Mouse (Mus musculus): ENCODE measurements around the gene Gm21797. TPM values are rescaled to one million over a fixed set of nuclear protein-coding genes. Genes with fewer than 3 reads are reported as not detected.
"Not testable (repeated sequence)": the region's sequence is repeated elsewhere in the genome, so short reads cannot be mapped to it uniquely, and the experiment has no call there.

The Gm21797 gene
- not detected in 2 replicates for polyA plus RNA-seq (2012; rRNA removed)

DNA sequence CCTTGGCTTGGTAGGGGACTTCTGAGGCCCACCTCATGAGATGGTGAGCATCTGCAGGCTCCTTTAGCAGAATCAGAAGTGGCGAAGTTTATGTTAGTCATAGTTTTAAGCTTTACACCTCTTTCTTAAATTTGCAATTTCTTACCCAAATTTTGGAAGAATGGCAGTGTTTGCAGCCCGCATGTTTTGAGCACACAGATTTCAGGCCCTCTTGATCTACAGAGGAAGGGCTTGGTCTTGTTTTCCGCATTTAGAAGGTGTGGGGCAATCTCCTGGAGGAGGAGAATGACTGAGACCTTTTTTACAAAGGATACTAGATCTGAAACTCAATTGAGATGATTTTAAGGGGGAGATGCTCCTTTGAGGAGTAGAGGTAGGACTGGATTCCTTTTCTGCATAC lies at the start of gene Gm21797:
Gm21797 (minus strand) TSS at position 101 of the 400 bp plus-strand sequence.
- H3K4me3 ChIP-seq (ENCODE audit: insufficient read depth, low read depth, low read length); H3K4me1 ChIP-seq (ENCODE audit: control insufficient read depth, insufficient read depth, low read length); DNase-seq; H3K27me3 ChIP-seq (replicated peaks; ENCODE audit: control insufficient read depth, insufficient read depth, low read length); H3K36me3 ChIP-seq (ENCODE audit: control insufficient read depth, insufficient read depth, low read length); H3K27ac ChIP-seq (ENCODE audit: insufficient read depth, low read depth, low read length): not testable (repeated sequence)
- no CpG with 5 or more reads among the region's 3 CpGs for WGBS

DNA sequence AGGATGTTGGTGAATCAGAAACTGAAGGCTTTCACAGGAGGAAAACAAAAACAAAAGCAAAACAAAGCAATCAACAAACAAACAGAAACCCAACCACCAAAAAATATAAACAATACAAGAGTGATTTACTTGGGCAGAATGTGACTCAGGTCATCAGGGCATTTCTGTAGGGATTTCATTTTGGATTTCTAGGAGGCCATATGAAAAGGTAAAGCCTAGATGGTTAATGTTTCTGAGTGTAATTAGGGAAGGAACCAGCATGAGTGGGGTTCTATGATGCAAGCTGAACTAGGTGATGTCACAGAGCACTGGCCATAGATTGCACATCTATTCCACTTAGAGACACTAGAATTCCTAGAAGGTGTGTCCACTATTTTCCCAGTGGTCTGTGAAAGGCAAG lies 29.0 kb upstream of the Gm21797 start, which contains the start of gene Gm20795:
Gm20795 (plus strand) TSS at position 301 of the 400 bp plus-strand sequence.
- not testable (repeated sequence) for H3K4me3 ChIP-seq (ENCODE audit: insufficient read depth, low read depth, low read length); H3K36me3 ChIP-seq (ENCODE audit: control insufficient read depth, insufficient read depth, low read length); H3K27me3 ChIP-seq (replicated peaks; ENCODE audit: control insufficient read depth, insufficient read depth, low read length); H3K27ac ChIP-seq (ENCODE audit: insufficient read depth, low read depth, low read length); DNase-seq; H3K4me1 ChIP-seq (ENCODE audit: control insufficient read depth, insufficient read depth, low read length)

Other genes starting within 250 kb of the Gm21797 start
- gene Gm21852, start 123.8 kb downstream of the Gm21797 start, polyA plus RNA-seq (2012; rRNA removed), result not detected in 2 replicates
- not detected in 2 replicates for gene Gm20795, start 29.1 kb upstream of the Gm21797 start, polyA plus RNA-seq (2012; rRNA removed)